Mouse (Mus musculus): Measurements from ENCODE around the gene H2-DMb2. TPM values are rescaled to one million over a fixed set of nuclear protein-coding genes. Genes with fewer than 3 reads are reported as not detected.
"Not testable (repeated sequence)": the region's sequence is repeated elsewhere in the genome, so short reads cannot be mapped to it uniquely, and the experiment has no call there.

H2-DMb2 gene
- total and polyA plus RNA-seq, 2 experiments from 2014 or later, result 0.38 TPM; not detected in 1

GRCm38 (mm10) chr17:34139416-34139815 lies 3.7 kb upstream of the H2-DMb2 start:
- H3K27me3 ChIP-seq (ENCODE audit: control insufficient read depth, insufficient read depth, low read length), result peaks cover 55% of the 10 kb centered on the region
- H3K4me1 ChIP-seq (ENCODE audit: control insufficient read depth, insufficient read depth), result peaks cover 10% of the 10 kb centered on the region
- TF ChIP-seq EP300 (IDR thresholded peaks at IDR 0.05; ENCODE audit: low read depth) (no peak), CTCF (IDR thresholded peaks at IDR 0.05; ENCODE audit: low read depth) (no peak)
- WGBS, result 3% methylated on average over 16 of the region's 16 CpGs
- no peaks in the 10 kb centered on the region for H3K9me3 ChIP-seq (replicated peaks; ENCODE audit: control insufficient read depth, low read length)
- H3K9ac ChIP-seq (replicated peaks; ENCODE audit: low read depth, low read length), result no peak overlapping the region
- H3K4me2 ChIP-seq (ENCODE audit: low read depth, low read length), result peak overlapping the region; percentile 71
- H3K27ac ChIP-seq (ENCODE audit: low read depth), result no peak overlapping the region
- H3K4me3 ChIP-seq (ENCODE audit: low read depth, low read length), result peak overlapping the region; percentile 39
- H3K36me3 ChIP-seq (replicated peaks; ENCODE audit: control insufficient read depth, insufficient read depth, low read length), result no peaks in the 10 kb centered on the region
- ATAC-seq (ENCODE audit: insufficient read depth, low read depth), result no peak
- no peak for DNase-seq (ENCODE audit: low spot score)

- Histone ChIP-seq H3K36me3 (replicated peaks; ENCODE audit: control insufficient read depth, insufficient read depth, low read length) (no peaks in the 10 kb centered on the region), H3K9me3 (replicated peaks; ENCODE audit: control insufficient read depth, low read length) (no peaks in the 10 kb centered on the region), H3K4me2 (ENCODE audit: low read depth, low read length) (peak overlapping the region; percentile 71; the same call in 1 of the 2 replicates), H3K27me3 (ENCODE audit: control insufficient read depth, insufficient read depth, low read length) (peaks cover 55% of the 10 kb centered on the region), H3K4me1 (ENCODE audit: control insufficient read depth, insufficient read depth) (peaks cover 10% of the 10 kb centered on the region), H3K4me3 (ENCODE audit: low read depth, low read length) (0 out of 2 replicates have a peak overlapping the region, but pooled peaks have one; percentile 39), H3K27ac (ENCODE audit: low read depth) (no peak overlapping the region), H3K9ac (replicated peaks; ENCODE audit: low read depth, low read length) (no peak overlapping the region)
- TF ChIP-seq CTCF (IDR thresholded peaks at IDR 0.05; ENCODE audit: low read depth) (no peak), EP300 (IDR thresholded peaks at IDR 0.05; ENCODE audit: low read depth) (no peak)
- 9% methylated on average over 5 of the region's 5 CpGs for WGBS
- DNase-seq (ENCODE audit: low spot score) (no peak), ATAC-seq (ENCODE audit: insufficient read depth, low read depth) (no peak)
These were observed 2.9 kb upstream of the H2-DMb2 start for GRCm38 (mm10) chr17:34140240-34140639.

- ATAC-seq (ENCODE audit: insufficient read depth, low read depth), result no peak
- Histone ChIP-seq H3K36me3 (replicated peaks; ENCODE audit: control insufficient read depth, insufficient read depth, low read length) (no peaks in the 10 kb centered on the region), H3K9ac (replicated peaks; ENCODE audit: low read depth, low read length) (no peak overlapping the region), H3K4me3 (ENCODE audit: low read depth, low read length) (no peak overlapping the region), H3K9me3 (replicated peaks; ENCODE audit: control insufficient read depth, low read length) (no peaks in the 10 kb centered on the region), H3K4me1 (ENCODE audit: control insufficient read depth, insufficient read depth) (peaks cover 10% of the 10 kb centered on the region), H3K27me3 (ENCODE audit: control insufficient read depth, insufficient read depth, low read length) (peaks cover 53% of the 10 kb centered on the region), H3K27ac (ENCODE audit: low read depth) (no peak overlapping the region), H3K4me2 (ENCODE audit: low read depth, low read length) (no peak overlapping the region)
- no peak for DNase-seq (ENCODE audit: low spot score)
- WGBS, result 49% methylated on average over 4 of the region's 4 CpGs
- TF ChIP-seq CTCF (IDR thresholded peaks at IDR 0.05; ENCODE audit: low read depth) (no peak), EP300 (IDR thresholded peaks at IDR 0.05; ENCODE audit: low read depth) (no peak)
These were observed 1.7 kb upstream of the H2-DMb2 start for GRCm38 (mm10) chr17:34141448-34141847.

GRCm38 (mm10) chr17:34142456-34143010 lies 574 bp upstream of the H2-DMb2 start:
- no peak for TF ChIP-seq CTCF (IDR thresholded peaks at IDR 0.05; ENCODE audit: low read depth)
- Histone ChIP-seq H3K4me2 (ENCODE audit: low read depth, low read length) (no peak overlapping the region), H3K4me1 (ENCODE audit: control insufficient read depth, insufficient read depth) (peaks cover 10% of the 10 kb centered on the region), H3K9me3 (replicated peaks; ENCODE audit: control insufficient read depth, low read length) (no peaks in the 10 kb centered on the region), H3K27ac (ENCODE audit: low read depth) (peak overlapping the region; percentile 62), H3K27me3 (ENCODE audit: control insufficient read depth, insufficient read depth, low read length) (peaks cover 42% of the 10 kb centered on the region), H3K4me3 (ENCODE audit: low read depth, low read length) (no peak overlapping the region), H3K36me3 (replicated peaks; ENCODE audit: control insufficient read depth, insufficient read depth, low read length) (no peaks in the 10 kb centered on the region), H3K9ac (replicated peaks; ENCODE audit: low read depth, low read length) (no peak overlapping the region)
- no peak for ATAC-seq (ENCODE audit: insufficient read depth, low read depth)
- WGBS, result 67% methylated on average over 7 of the region's 7 CpGs
- DNase-seq (ENCODE audit: low spot score), result no peak

GRCm38 (mm10) chr17:34143461-34143860 lies 354 bp downstream of the H2-DMb2 start:
- H3K9ac ChIP-seq (replicated peaks; ENCODE audit: low read depth, low read length), result no peak overlapping the region
- H3K27me3 ChIP-seq (ENCODE audit: control insufficient read depth, insufficient read depth, low read length), result peaks cover 34% of the 10 kb centered on the region
- TF ChIP-seq CTCF (IDR thresholded peaks at IDR 0.05; ENCODE audit: low read depth) (no peak), EP300 (IDR thresholded peaks at IDR 0.05; ENCODE audit: low read depth) (no peak)
- 51% methylated on average over 5 of the region's 5 CpGs for WGBS
- H3K4me2 ChIP-seq (ENCODE audit: low read depth, low read length), result no peak overlapping the region
- no peaks in the 10 kb centered on the region for H3K9me3 ChIP-seq (replicated peaks; ENCODE audit: control insufficient read depth, low read length)
- H3K4me3 ChIP-seq (ENCODE audit: low read depth, low read length), result no peak overlapping the region
- peaks cover 10% of the 10 kb centered on the region for H3K4me1 ChIP-seq (ENCODE audit: control insufficient read depth, insufficient read depth)
- no peaks in the 10 kb centered on the region for H3K36me3 ChIP-seq (replicated peaks; ENCODE audit: control insufficient read depth, insufficient read depth, low read length)
- H3K27ac ChIP-seq (ENCODE audit: low read depth), result no peak overlapping the region
- ATAC-seq (ENCODE audit: insufficient read depth, low read depth), result no peak
- DNase-seq (ENCODE audit: low spot score), result no peak

- H3K4me2 ChIP-seq (ENCODE audit: low read depth, low read length); H3K27ac ChIP-seq (ENCODE audit: low read depth); DNase-seq (ENCODE audit: low spot score); H3K4me3 ChIP-seq (ENCODE audit: low read depth, low read length); H3K36me3 ChIP-seq (replicated peaks; ENCODE audit: control insufficient read depth, insufficient read depth, low read length); H3K9me3 ChIP-seq (replicated peaks; ENCODE audit: control insufficient read depth, low read length); ATAC-seq (ENCODE audit: insufficient read depth, low read depth); H3K9ac ChIP-seq (replicated peaks; ENCODE audit: low read depth, low read length): not testable (repeated sequence)
- 74% methylated on average over 4 of the region's 4 CpGs for WGBS
- peaks cover 10% of the 10 kb centered on the region for H3K4me1 ChIP-seq (ENCODE audit: control insufficient read depth, insufficient read depth)
- peaks cover 26% of the 10 kb centered on the region for H3K27me3 ChIP-seq (ENCODE audit: control insufficient read depth, insufficient read depth, low read length)
These were observed 1.1 kb downstream of the H2-DMb2 start for GRCm38 (mm10) chr17:34144221-34144620.

All from heart, postnatal 0 days (tissue).